Mouse (Mus musculus): ENCODE measurements around the gene Gm11634. TPM values are rescaled to one million over a fixed set of nuclear protein-coding genes. Genes with fewer than 3 reads are reported as not detected.
"Not testable (repeated sequence)": the region's sequence is repeated elsewhere in the genome, so short reads cannot be mapped to it uniquely, and the experiment has no call there.

Gm11634 gene
- polyA plus RNA-seq, 1 experiment from 2014 or later, result not detected

DNA sequence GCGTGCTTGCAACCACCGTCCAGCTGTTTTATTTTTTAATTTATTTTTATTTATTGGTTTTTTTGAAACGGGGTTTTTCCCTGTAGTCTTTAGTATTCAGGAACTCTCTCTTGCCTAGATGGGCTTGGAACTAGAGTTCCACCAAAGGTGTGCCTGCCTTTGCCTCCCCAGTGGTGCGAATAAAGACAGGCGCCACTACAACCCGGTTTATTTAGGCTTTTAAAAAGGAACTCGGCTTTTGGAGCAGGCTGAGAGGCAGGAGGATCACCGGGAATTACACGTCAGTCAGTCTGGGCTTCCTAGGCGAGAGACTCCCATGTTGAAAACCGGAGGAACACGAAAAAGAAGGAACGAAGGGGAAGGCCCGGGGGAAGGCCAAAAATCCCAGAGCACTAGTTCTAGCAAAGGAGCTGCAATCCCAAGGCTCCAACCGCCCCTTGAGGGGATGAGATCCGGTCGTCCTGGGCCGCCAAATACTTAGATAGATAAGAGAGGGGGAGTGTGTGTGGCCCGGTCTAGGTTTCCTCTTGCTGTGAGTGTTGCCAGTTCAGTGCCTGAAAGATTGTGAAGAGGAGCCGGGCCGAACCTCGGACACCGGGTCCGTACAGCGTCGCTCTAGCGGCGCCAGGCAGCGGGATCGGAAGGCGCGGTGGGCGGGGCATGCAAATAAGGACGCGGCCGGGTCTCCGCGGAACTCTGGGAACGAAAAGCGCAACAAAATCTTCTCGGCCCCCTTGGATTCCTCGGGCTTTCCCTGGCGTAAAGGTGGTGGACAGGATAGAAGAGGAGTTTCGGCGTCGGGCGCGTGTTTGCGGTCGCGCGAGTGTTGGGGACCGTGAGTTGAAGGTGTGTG lies 42.0 kb upstream of the Gm11634 start:
- not testable (repeated sequence) for H3K27me3 ChIP-seq (ENCODE audit: control insufficient read depth, insufficient read depth, low read length); H3K4me1 ChIP-seq (ENCODE audit: control insufficient read depth, insufficient read depth, low read length); H3K9me3 ChIP-seq (ENCODE audit: control insufficient read depth, low read length); H3K36me3 ChIP-seq (ENCODE audit: control insufficient read depth, insufficient read depth, low read length)
- peak overlapping the region; percentile 46 for H3K9ac ChIP-seq (replicated peaks; ENCODE audit: low read length)
- H3K4me2 ChIP-seq (ENCODE audit: low read length), result peak overlapping the region; percentile 52
- 5% methylated on average over 51 of the region's 53 CpGs for WGBS
- peak overlapping the region; percentile 31 for H3K4me3 ChIP-seq (replicated peaks; ENCODE audit: low read depth, low read length)
- peak; percentile 88 for DNase-seq
- H3K27ac ChIP-seq (replicated peaks; ENCODE audit: low read depth, low read length), result peak overlapping the region; percentile 82
- peak; percentile 80 for ATAC-seq (ENCODE audit: low FRiP score, low TSS enrichment)

GRCm38 (mm10) chr11:101639761-101640160 lies 40.7 kb upstream of the Gm11634 start:
- Histone ChIP-seq H3K27me3 (ENCODE audit: control insufficient read depth, insufficient read depth, low read length) (no peaks in the 10 kb centered on the region), H3K4me3 (replicated peaks; ENCODE audit: low read depth, low read length) (no peak overlapping the region), H3K9me3 (ENCODE audit: control insufficient read depth, low read length) (no peaks in the 10 kb centered on the region), H3K36me3 (ENCODE audit: control insufficient read depth, insufficient read depth, low read length) (0 out of 2 replicates have a peak, but pooled peaks cover 2% of the 10 kb centered on the region), H3K4me1 (ENCODE audit: control insufficient read depth, insufficient read depth, low read length) (no peaks in the 10 kb centered on the region), H3K9ac (replicated peaks; ENCODE audit: low read length) (no peak overlapping the region), H3K4me2 (ENCODE audit: low read length) (no peak overlapping the region), H3K27ac (replicated peaks; ENCODE audit: low read depth, low read length) (no peak overlapping the region)
- DNase-seq (no peak), ATAC-seq (ENCODE audit: low FRiP score, low TSS enrichment) (no peak)
- 96% methylated on average over 4 of the region's 4 CpGs for WGBS

- H3K9ac ChIP-seq (replicated peaks; ENCODE audit: low read length), result no peak overlapping the region
- no peaks in the 10 kb centered on the region for H3K4me1 ChIP-seq (ENCODE audit: control insufficient read depth, insufficient read depth, low read length)
- H3K27ac ChIP-seq (replicated peaks; ENCODE audit: low read depth, low read length), result no peak overlapping the region
- no peak overlapping the region for H3K4me3 ChIP-seq (replicated peaks; ENCODE audit: low read depth, low read length)
- H3K4me2 ChIP-seq (ENCODE audit: low read length), result no peak overlapping the region
- H3K9me3 ChIP-seq (ENCODE audit: control insufficient read depth, low read length), result no peaks in the 10 kb centered on the region
- 87% methylated on average over 10 of the region's 10 CpGs for WGBS
- ATAC-seq (ENCODE audit: low FRiP score, low TSS enrichment) (no peak), DNase-seq (no peak)
- H3K36me3 ChIP-seq (ENCODE audit: control insufficient read depth, insufficient read depth, low read length), result 0 out of 2 replicates have a peak, but pooled peaks cover 3% of the 10 kb centered on the region
- no peaks in the 10 kb centered on the region for H3K27me3 ChIP-seq (ENCODE audit: control insufficient read depth, insufficient read depth, low read length)
These were observed 36.6 kb upstream of the Gm11634 start for GRCm38 (mm10) chr11:101635660-101636059.

- 67% methylated on average over 4 of the region's 5 CpGs for WGBS
These were observed 29.8 kb upstream of the Gm11634 start for GRCm38 (mm10) chr11:101628733-101629417.

DNA sequence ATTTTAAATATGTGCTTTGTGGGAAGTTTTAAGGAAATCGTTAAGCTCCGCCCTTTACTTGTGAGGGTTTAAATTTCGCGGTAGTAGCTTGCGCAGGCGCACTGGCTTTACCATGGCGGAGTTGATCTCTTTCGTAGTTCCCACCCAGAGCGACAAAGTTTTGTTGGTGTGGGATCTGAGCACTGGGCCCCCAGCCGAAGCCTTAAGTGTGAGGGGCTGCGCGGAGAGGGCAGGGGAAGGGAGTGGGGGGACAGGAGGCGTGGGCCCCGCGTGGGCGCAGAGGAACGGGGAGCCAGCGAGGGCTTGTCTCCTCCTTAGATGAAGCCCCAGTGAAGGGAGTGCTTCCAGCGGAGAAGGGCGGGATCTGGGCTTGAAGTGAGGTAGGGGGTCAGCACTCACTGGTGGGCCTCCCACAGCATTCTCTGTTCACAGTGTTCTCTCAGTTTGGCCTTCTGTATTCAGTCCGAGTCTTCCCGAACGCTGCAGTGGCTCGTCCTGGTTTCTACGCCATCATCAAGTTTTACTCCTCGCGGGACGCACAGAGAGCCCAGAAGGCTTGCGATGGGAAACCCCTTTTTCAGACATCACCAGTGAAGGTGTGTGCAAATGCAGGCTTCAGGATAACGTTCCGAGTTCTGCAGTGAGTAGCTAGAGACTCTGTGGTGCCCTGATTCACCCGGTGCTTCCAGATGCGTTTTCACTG lies 29.0 kb upstream of the Gm11634 start:
- Histone ChIP-seq H3K27ac (replicated peaks; ENCODE audit: low read depth, low read length) (peak overlapping the region; percentile 83), H3K4me1 (ENCODE audit: control insufficient read depth, insufficient read depth, low read length) (no peaks in the 10 kb centered on the region; the same call in 1 of the 2 replicates), H3K27me3 (ENCODE audit: control insufficient read depth, insufficient read depth, low read length) (no peaks in the 10 kb centered on the region), H3K4me2 (ENCODE audit: low read length) (peak overlapping the region; percentile 89), H3K36me3 (ENCODE audit: control insufficient read depth, insufficient read depth, low read length) (no peaks in the 10 kb centered on the region), H3K9me3 (ENCODE audit: control insufficient read depth, low read length) (no peaks in the 10 kb centered on the region), H3K9ac (replicated peaks; ENCODE audit: low read length) (peak overlapping the region; percentile 59), H3K4me3 (replicated peaks; ENCODE audit: low read depth, low read length) (peak overlapping the region; percentile 57)
- WGBS, result under 1% methylated on average over 33 of the region's 33 CpGs
- DNase-seq (peak; percentile 92), ATAC-seq (ENCODE audit: low FRiP score, low TSS enrichment) (peak; percentile 17; the same call in 1 of the 2 replicates)

More at GRCm38 (mm10) chr11:101628733-101629417, 29.8 kb upstream of the Gm11634 start:
- not testable (repeated sequence) for H3K9me3 ChIP-seq (ENCODE audit: control insufficient read depth, low read length); H3K9ac ChIP-seq (replicated peaks; ENCODE audit: low read length); H3K4me1 ChIP-seq (ENCODE audit: control insufficient read depth, insufficient read depth, low read length); H3K27me3 ChIP-seq (ENCODE audit: control insufficient read depth, insufficient read depth, low read length); ATAC-seq (ENCODE audit: low FRiP score, low TSS enrichment); H3K27ac ChIP-seq (replicated peaks; ENCODE audit: low read depth, low read length); H3K36me3 ChIP-seq (ENCODE audit: control insufficient read depth, insufficient read depth, low read length); DNase-seq
- Histone ChIP-seq H3K4me2 (ENCODE audit: low read length) (peak overlapping the region; percentile 89), H3K4me3 (replicated peaks; ENCODE audit: low read depth, low read length) (peak overlapping the region; percentile 57; the same call in 1 of the 2 replicates)

GRCm38 (mm10) chr11:101626995-101627856 lies 28.2 kb upstream of the Gm11634 start, which contains the start of gene Rdm1:
Gene Rdm1, plus strand, starts transcription at chr11:101627195.
- DNase-seq (peak; percentile 85), ATAC-seq (ENCODE audit: low FRiP score, low TSS enrichment) (peak; percentile 80)
- Histone ChIP-seq H3K27ac (replicated peaks; ENCODE audit: low read depth, low read length) (peak within 1 kb of the TSS; percentile 84), H3K9ac (replicated peaks; ENCODE audit: low read length) (peak within 1 kb of the TSS; percentile 59), H3K4me1 (ENCODE audit: control insufficient read depth, insufficient read depth, low read length) (no peaks in the 10 kb centered on the region; the same call in 1 of the 2 replicates), H3K9me3 (ENCODE audit: control insufficient read depth, low read length) (no peaks in the 10 kb centered on the region), H3K4me2 (ENCODE audit: low read length) (peak within 1 kb of the TSS; percentile 89), H3K4me3 (replicated peaks; ENCODE audit: low read depth, low read length) (peak within 1 kb of the TSS; percentile 57), H3K36me3 (ENCODE audit: control insufficient read depth, insufficient read depth, low read length) (no peaks in the 10 kb centered on the region), H3K27me3 (ENCODE audit: control insufficient read depth, insufficient read depth, low read length) (no peaks in the 10 kb centered on the region)
- WGBS, result under 1% methylated on average over 32 of the region's 34 CpGs

DNA sequence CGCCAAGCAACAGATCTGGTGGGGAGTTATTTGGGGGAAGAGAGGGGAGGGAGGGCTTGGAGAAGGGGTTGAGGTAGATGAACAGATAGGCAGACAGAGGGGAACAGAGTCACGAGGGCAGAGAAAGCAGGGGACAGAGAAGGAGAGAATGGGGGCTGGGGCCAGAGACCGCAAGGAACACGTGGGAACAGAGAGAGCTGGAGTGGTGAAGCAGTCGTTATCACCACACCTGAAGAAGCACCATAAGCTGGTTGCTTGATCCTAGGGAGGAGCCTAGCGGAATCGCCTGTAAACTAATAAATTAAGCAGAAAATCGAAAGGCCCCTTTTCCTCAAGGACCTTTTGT lies 27.6 kb upstream of the Gm11634 start:
- H3K9ac ChIP-seq (replicated peaks; ENCODE audit: low read length), result peak overlapping the region; percentile 45; the same call in 1 of the 2 replicates
- no peaks in the 10 kb centered on the region; the same call in 1 of the 2 replicates for H3K4me1 ChIP-seq (ENCODE audit: control insufficient read depth, insufficient read depth, low read length)
- no peaks in the 10 kb centered on the region for H3K27me3 ChIP-seq (ENCODE audit: control insufficient read depth, insufficient read depth, low read length)
- DNase-seq (no peak), ATAC-seq (ENCODE audit: low FRiP score, low TSS enrichment) (peak; percentile 24; the same call in 1 of the 2 replicates)
- no peaks in the 10 kb centered on the region for H3K36me3 ChIP-seq (ENCODE audit: control insufficient read depth, insufficient read depth, low read length)
- 8% methylated on average over 8 of the region's 8 CpGs for WGBS
- H3K4me2 ChIP-seq (ENCODE audit: low read length), result peak overlapping the region; percentile 89
- H3K9me3 ChIP-seq (ENCODE audit: control insufficient read depth, low read length), result no peaks in the 10 kb centered on the region
- peak overlapping the region; percentile 84 for H3K27ac ChIP-seq (replicated peaks; ENCODE audit: low read depth, low read length)
- H3K4me3 ChIP-seq (replicated peaks; ENCODE audit: low read depth, low read length), result peak overlapping the region; percentile 33

Data from midbrain, embryonic 14.5 days (tissue).